Mouse (Mus musculus) lung, embryonic 16.5 days (tissue): ENCODE measurements around the gene Rps6ka2. TPM values are rescaled to one million over a fixed set of nuclear protein-coding genes. Genes with fewer than 3 reads are reported as not detected.

ENCODE experiments used
- ATAC-seq: fragments of 200-750 bp; cut with Nextera tagmentation; 2 replicates; pipeline ENCODE4 v1.8.0; 2017; ENCODE audit warnings: low read depth, mild to moderate bottlenecking, moderate library complexity
- H3K27ac ChIP-seq: fragments of 300-500 bp; sonication (generic); 2 replicates; pipeline ENCODE4 v1.5.1; 2014; ENCODE audit warnings: mild to moderate bottlenecking, control low read depth, low read length
- H3K27me3 ChIP-seq: fragments of 300-500 bp; sonication (generic); 2 replicates; pipeline ENCODE4 v1.6.1; 2014; ENCODE audit warnings: low read depth, low read length, mixed read lengths; ENCODE audit not compliant: control insufficient read depth, insufficient read depth
- H3K36me3 ChIP-seq: fragments of 300-500 bp; sonication (generic); 2 replicates; pipeline ENCODE4 v1.6.1; 2014; ENCODE audit warnings: low read length; ENCODE audit not compliant: control insufficient read depth, insufficient read depth
- H3K4me1 ChIP-seq: fragments of 300-500 bp; sonication (generic); replicated peaks from 2 replicates; pipeline ENCODE4 v1.6.1; 2014; ENCODE audit warnings: low read length, mixed read lengths; ENCODE audit not compliant: control insufficient read depth, insufficient read depth
- H3K4me2 ChIP-seq: fragments of 300-500 bp; sonication (generic); 2 replicates; pipeline ENCODE4 v1.6.1; 2014; ENCODE audit warnings: low read depth, low read length, control low read depth
- H3K4me3 ChIP-seq: fragments of 300-500 bp; sonication (generic); 2 replicates; pipeline ENCODE4 v1.5.1; 2014; ENCODE audit warnings: mild to moderate bottlenecking, low read length, control low read depth
- H3K9ac ChIP-seq: fragments of 300-500 bp; sonication (generic); 2 replicates; pipeline ENCODE4 v1.6.1; 2014; ENCODE audit warnings: low read length, control low read depth
- H3K9me3 ChIP-seq: fragments of 300-500 bp; sonication (generic); 2 replicates; pipeline ENCODE4 v1.6.1; 2016; ENCODE audit warnings: low read length; ENCODE audit not compliant: control insufficient read depth
- WGBS: fragments of 180-500 bp; shearing (Covaris S2); extraction: QIAGEN DNeasy Blood & Tissue Kit; methylation state at CpG from one replicate; pipeline ENCODE4 v1.1.7; 2014; 5-methylcytosine and 5-hydroxymethylcytosine counted together
- polyA plus RNA-seq: library from polyadenylated mRNA; unstranded; fragments of >200 nt; fragmentation: Nextera tagmentation; extraction: Ambion mirVana; gene quantifications from 2 replicates; pipeline ENCODE4 v1.2.1, GENCODE M21; 2015

The Rps6ka2 gene
- polyA plus RNA-seq, 1 experiment from 2014 or later = 10.6 TPM

- ATAC-seq = no peak
- Histone ChIP-seq H3K9me3 (no peaks in the 10 kb centered on the region), H3K27ac (no peak overlapping the region), H3K36me3 (no peaks in the 10 kb centered on the region), H3K9ac (no peak overlapping the region), H3K27me3 (no peaks in the 10 kb centered on the region), H3K4me1 (no peaks in the 10 kb centered on the region), H3K4me2 (no peak overlapping the region), H3K4me3 (no peak overlapping the region)
- 53% methylated on average over 7 of the region's 7 CpGs for WGBS
These were observed 25.9 kb upstream of the Rps6ka2 start for GRCm38 (mm10) chr17:7143885-7144518.

DNA sequence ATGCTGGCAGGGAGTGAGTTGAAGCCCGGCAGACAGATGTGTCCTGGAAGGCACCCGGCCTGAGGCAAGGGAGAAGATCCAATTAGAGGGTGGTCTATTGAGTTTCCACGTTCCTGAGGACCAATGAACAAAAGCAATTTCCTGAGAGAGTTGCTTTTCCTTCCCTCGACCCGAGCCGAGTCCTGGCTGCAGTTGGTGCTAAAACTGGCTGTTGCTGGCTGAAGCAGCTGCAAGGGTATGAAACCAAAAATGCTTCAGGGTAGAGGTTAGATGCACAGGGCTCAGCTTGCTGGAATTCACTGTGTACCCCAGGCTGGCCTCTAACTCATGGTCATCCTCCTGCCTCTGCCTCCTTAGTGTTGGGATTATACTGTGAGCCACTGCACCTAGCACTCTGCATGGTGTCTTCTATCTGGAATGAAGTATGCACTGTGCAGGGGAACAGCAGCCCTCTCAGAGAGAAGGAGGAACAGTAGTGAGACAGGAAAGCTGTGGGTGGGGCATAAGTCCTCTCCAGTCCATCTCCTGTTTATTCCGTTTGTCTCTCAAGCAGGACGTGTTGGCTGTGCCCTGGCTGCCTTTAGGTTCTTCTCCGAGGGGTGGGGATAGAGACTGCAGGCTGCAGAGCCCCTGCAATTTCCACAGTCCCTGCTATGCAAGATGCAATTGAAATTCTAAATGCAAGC, 24.4 kb upstream of the Rps6ka2 start:
- ATAC-seq = no peak; the same call in 1 of the 2 replicates
- 41% methylated on average over 9 of the region's 9 CpGs for WGBS
- no peak overlapping the region for H3K4me2 ChIP-seq

DNA sequence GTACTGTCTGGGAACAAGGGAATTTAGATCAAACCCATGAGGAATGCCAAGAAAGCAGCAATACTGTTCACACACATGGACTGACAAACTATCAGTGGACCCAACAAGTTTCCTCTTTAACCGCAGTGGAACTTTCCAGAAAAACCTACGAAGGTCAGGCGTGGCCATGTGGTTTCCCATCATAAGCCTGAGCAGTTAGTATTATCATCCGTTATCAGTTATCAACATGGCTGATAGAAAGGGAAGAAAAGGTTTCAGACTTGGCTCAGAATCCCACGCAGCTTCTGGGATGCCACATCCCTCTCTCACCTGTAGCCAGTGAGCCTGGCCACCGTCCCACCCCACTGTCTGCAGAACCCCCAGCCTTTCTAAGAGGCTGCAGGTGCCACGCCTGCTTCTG, 23.4 kb upstream of the Rps6ka2 start:
- 75% methylated on average over 7 of the region's 7 CpGs for WGBS
- ATAC-seq = no peak
- H3K27ac ChIP-seq = no peak overlapping the region
- no peaks in the 10 kb centered on the region for H3K36me3 ChIP-seq
- H3K9me3 ChIP-seq = no peaks in the 10 kb centered on the region
- H3K4me3 ChIP-seq = no peak overlapping the region
- no peaks in the 10 kb centered on the region for H3K27me3 ChIP-seq
- H3K4me1 ChIP-seq = no peaks in the 10 kb centered on the region
- no peak overlapping the region for H3K9ac ChIP-seq
- no peak overlapping the region for H3K4me2 ChIP-seq

More for the DNA sequence above, 24.4 kb upstream of the Rps6ka2 start:
- no peaks in the 10 kb centered on the region for H3K36me3 ChIP-seq
- no peak overlapping the region for H3K27ac ChIP-seq
- no peak overlapping the region for H3K9ac ChIP-seq
- H3K4me3 ChIP-seq = no peak overlapping the region
- no peaks in the 10 kb centered on the region for H3K27me3 ChIP-seq
- no peaks in the 10 kb centered on the region for H3K4me1 ChIP-seq
- no peaks in the 10 kb centered on the region for H3K9me3 ChIP-seq

GRCm38 (mm10) chr17:7147920-7148321, 22.0 kb upstream of the Rps6ka2 start:
- no peak overlapping the region for H3K9ac ChIP-seq
- no peak for ATAC-seq
- no peaks in the 10 kb centered on the region for H3K4me1 ChIP-seq
- no peak overlapping the region for H3K27ac ChIP-seq
- 35% methylated on average over 12 of the region's 12 CpGs for WGBS
- H3K27me3 ChIP-seq = no peaks in the 10 kb centered on the region
- H3K9me3 ChIP-seq = no peaks in the 10 kb centered on the region
- no peaks in the 10 kb centered on the region for H3K36me3 ChIP-seq
- H3K4me2 ChIP-seq = no peak overlapping the region
- no peak overlapping the region for H3K4me3 ChIP-seq

DNA sequence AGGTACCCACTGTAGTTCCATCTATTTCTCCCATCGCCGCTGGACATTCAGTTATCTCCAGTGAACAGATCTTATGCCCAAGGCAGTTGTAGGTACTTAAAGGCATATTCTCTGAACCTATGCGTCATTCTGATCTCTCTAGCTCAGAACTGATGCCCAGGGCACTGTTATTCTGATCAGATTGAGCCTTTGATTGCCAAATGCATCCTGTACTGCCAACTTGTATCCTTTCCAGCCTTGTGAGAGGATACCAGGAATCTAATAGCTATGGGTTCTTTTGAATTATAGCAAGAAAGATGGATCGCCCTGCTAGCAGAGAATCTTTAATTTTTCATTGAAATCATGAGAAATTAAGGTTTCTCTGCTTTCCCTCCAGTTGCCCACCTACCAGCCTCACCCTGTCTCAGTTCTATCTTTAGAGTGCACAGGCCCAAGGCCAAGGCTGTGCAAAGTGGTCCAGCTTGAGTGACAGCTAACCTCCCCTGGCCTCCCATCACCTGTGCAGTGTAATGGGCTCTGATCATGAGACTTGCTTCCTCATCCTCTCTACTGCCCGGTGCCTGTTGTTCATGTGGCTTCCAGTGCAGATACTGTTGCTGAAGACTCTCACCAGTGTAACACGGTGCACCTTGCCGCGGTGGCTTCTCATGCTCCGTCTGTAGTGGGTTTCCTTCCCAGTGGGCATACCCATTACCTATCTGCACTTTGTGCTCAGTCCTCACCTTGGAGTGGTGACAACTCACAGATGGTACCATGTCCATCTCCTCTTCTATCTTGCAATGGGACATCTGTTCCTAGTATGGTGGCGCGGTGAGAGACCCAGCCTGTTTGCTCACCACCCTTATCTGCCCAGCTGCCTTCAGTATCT, 20.4 kb upstream of the Rps6ka2 start:
- Histone ChIP-seq H3K27ac (no peak overlapping the region), H3K9ac (no peak overlapping the region), H3K4me1 (no peaks in the 10 kb centered on the region), H3K9me3 (no peaks in the 10 kb centered on the region), H3K36me3 (no peaks in the 10 kb centered on the region), H3K4me3 (no peak overlapping the region), H3K4me2 (no peak overlapping the region), H3K27me3 (no peaks in the 10 kb centered on the region)
- no peak for ATAC-seq
- WGBS = 88% methylated on average over 11 of the region's 11 CpGs

DNA sequence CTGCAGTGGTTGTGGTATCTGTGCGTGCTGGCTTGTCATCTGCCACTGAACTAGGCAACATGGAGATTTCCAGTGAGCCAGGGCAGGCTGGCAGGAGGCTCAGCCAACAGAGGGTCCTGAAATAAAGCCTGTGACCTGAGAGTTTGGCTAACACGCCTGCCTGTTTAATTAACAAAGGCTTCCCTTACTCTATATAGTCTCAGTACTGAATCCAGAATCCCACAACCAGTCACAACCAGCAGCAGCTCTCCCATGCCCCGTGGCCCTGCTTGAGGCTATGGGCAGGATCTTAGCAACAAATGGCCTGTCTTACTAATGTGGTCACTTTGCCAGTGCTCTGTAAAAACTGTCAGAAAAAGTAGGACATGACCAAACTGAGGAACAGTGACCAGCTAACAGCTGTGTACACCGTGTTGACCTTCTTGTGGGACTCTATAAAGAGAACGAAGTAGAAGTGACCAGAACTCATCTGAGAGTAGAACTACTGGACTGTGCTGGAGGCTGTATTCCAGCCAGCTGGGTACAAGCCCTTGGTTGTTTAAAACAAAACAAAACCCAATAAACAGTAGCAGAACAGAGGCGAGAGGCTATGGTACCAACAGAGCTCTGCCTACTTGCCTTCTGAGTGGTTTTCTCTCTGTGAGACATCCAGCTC, 18.3 kb upstream of the Rps6ka2 start:
- no peak overlapping the region for H3K27ac ChIP-seq
- no peak overlapping the region for H3K4me2 ChIP-seq
- 78% methylated on average over 6 of the region's 6 CpGs for WGBS
- H3K27me3 ChIP-seq = no peaks in the 10 kb centered on the region
- H3K4me3 ChIP-seq = no peak overlapping the region
- H3K4me1 ChIP-seq = no peaks in the 10 kb centered on the region
- no peaks in the 10 kb centered on the region for H3K36me3 ChIP-seq
- H3K9ac ChIP-seq = no peak overlapping the region
- ATAC-seq = no peak
- no peaks in the 10 kb centered on the region for H3K9me3 ChIP-seq

- ATAC-seq = no peak
- Histone ChIP-seq H3K4me1 (no peaks in the 10 kb centered on the region), H3K4me2 (no peak overlapping the region), H3K27ac (no peak overlapping the region), H3K36me3 (no peaks in the 10 kb centered on the region), H3K9ac (no peak overlapping the region), H3K27me3 (no peaks in the 10 kb centered on the region), H3K4me3 (no peak overlapping the region), H3K9me3 (no peaks in the 10 kb centered on the region)
- 86% methylated on average over 7 of the region's 7 CpGs for WGBS
These were observed 17.3 kb upstream of the Rps6ka2 start for GRCm38 (mm10) chr17:7152662-7153061.

DNA sequence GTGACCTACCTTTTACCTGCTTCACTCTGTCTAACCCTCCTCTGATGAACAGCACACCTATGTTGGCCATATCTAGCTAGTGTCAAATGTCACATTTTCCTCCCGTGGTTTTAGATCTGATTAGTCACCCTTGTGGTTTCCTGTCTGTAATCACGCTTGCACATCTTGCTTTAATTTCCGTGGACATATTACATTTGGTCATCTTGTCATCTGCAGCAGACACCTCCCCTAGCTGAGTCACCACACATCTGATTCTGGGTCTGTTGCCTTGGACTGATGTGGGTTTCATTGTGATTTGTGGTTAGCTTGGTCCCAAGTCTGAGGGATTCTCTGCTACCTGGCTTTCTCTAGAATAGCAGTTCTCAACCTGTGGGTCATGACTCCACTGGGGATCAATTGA, 6.0 kb upstream of the Rps6ka2 start:
- 48% methylated on average over 3 of the region's 3 CpGs for WGBS
- Histone ChIP-seq H3K9ac (no peak overlapping the region), H3K27me3 (no peaks in the 10 kb centered on the region), H3K9me3 (no peaks in the 10 kb centered on the region), H3K27ac (no peak overlapping the region), H3K4me3 (no peak overlapping the region), H3K4me2 (no peak overlapping the region), H3K4me1 (0 out of 2 replicates have a peak, but pooled peaks cover 3% of the 10 kb centered on the region), H3K36me3 (no peaks in the 10 kb centered on the region)
- ATAC-seq = no peak

DNA sequence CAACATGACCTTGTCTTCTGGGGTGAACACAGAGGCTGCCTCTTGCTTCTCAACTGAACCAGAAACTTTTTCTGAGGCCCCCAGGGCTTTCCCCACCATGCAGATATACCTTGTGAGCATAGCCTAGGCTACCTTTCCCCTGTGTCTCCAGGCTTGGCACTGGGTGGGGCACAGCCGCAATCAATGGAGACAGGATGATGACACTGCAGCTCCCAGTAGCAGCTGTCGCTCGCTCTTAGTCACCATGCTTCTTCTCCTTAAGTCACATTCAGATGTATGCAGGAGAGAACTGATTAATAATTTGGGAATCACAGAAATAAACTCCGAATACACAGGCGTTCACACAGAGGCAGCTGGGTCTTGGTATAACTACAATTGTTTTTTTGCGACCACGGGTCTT, 4.4 kb upstream of the Rps6ka2 start:
- H3K4me2 ChIP-seq = no peak overlapping the region
- peaks cover 7% of the 10 kb centered on the region; the same call in 1 of the 2 replicates for H3K4me1 ChIP-seq
- no peak overlapping the region for H3K9ac ChIP-seq
- H3K27ac ChIP-seq = no peak overlapping the region
- no peak overlapping the region for H3K4me3 ChIP-seq
- H3K36me3 ChIP-seq = no peaks in the 10 kb centered on the region
- no peaks in the 10 kb centered on the region for H3K9me3 ChIP-seq
- no peak for ATAC-seq
- no peaks in the 10 kb centered on the region for H3K27me3 ChIP-seq
- WGBS = 91% methylated on average over 7 of the region's 7 CpGs
